Mouse (Mus musculus): ENCODE measurements around the gene Msantd1. TPM values are rescaled to one million over a fixed set of nuclear protein-coding genes. Genes with fewer than 3 reads are reported as not detected.

Msantd1 gene
- polyA plus RNA-seq, 1 experiment from 2014 or later = 1.1 TPM

- H3K36me3 ChIP-seq (ENCODE audit: control insufficient read depth, insufficient read depth, low read length) = no peaks in the 10 kb centered on the region
- ATAC-seq (ENCODE audit: low read depth) = no peak
- H3K9me3 ChIP-seq (ENCODE audit: control insufficient read depth, low read length) = no peaks in the 10 kb centered on the region
- no peak overlapping the region for H3K4me2 ChIP-seq (ENCODE audit: low read depth, low read length)
- 50% methylated on average over 10 of the region's 10 CpGs for WGBS
- no peaks in the 10 kb centered on the region for H3K4me1 ChIP-seq (replicated peaks; ENCODE audit: control insufficient read depth, insufficient read depth, low read length)
- H3K9ac ChIP-seq (ENCODE audit: low read length) = no peak overlapping the region
- no peaks in the 10 kb centered on the region; the same call in 1 of the 2 replicates for H3K27me3 ChIP-seq (ENCODE audit: control insufficient read depth, insufficient read depth, low read depth, low read length)
- no peak overlapping the region for H3K27ac ChIP-seq (ENCODE audit: low read length)
- H3K4me3 ChIP-seq (ENCODE audit: low read length) = no peak overlapping the region
These were observed 34.1 kb downstream of the Msantd1 start for GRCm38 (mm10) chr5:34941710-34942470.

GRCm38 (mm10) chr5:34943428-34943827 is 35.6 kb downstream of the Msantd1 start:
- ATAC-seq (ENCODE audit: low read depth) = no peak
- Histone ChIP-seq H3K4me1 (replicated peaks; ENCODE audit: control insufficient read depth, insufficient read depth, low read length) (no peaks in the 10 kb centered on the region; the same call in 1 of the 2 replicates), H3K9ac (ENCODE audit: low read length) (no peak overlapping the region), H3K4me3 (ENCODE audit: low read length) (no peak overlapping the region), H3K4me2 (ENCODE audit: low read depth, low read length) (no peak overlapping the region), H3K9me3 (ENCODE audit: control insufficient read depth, low read length) (no peaks in the 10 kb centered on the region), H3K27ac (ENCODE audit: low read length) (no peak overlapping the region), H3K27me3 (ENCODE audit: control insufficient read depth, insufficient read depth, low read depth, low read length) (no peaks in the 10 kb centered on the region; the same call in 1 of the 2 replicates), H3K36me3 (ENCODE audit: control insufficient read depth, insufficient read depth, low read length) (no peaks in the 10 kb centered on the region)
- 71% methylated on average over 3 of the region's 3 CpGs for WGBS

- H3K4me3 ChIP-seq (ENCODE audit: low read length) = peak within 1 kb of the TSS; percentile 88
- H3K9me3 ChIP-seq (ENCODE audit: control insufficient read depth, low read length) = no peaks in the 10 kb centered on the region
- H3K27ac ChIP-seq (ENCODE audit: low read length) = peak within 1 kb of the TSS; percentile 91
- peak within 1 kb of the TSS; percentile 82 for H3K4me2 ChIP-seq (ENCODE audit: low read depth, low read length)
- no peaks in the 10 kb centered on the region for H3K36me3 ChIP-seq (ENCODE audit: control insufficient read depth, insufficient read depth, low read length)
- no peaks in the 10 kb centered on the region; the same call in 1 of the 2 replicates for H3K27me3 ChIP-seq (ENCODE audit: control insufficient read depth, insufficient read depth, low read depth, low read length)
- ATAC-seq (ENCODE audit: low read depth) = peak; percentile 99
- H3K4me1 ChIP-seq (replicated peaks; ENCODE audit: control insufficient read depth, insufficient read depth, low read length) = peaks cover 17% of the 10 kb centered on the region
- under 1% methylated on average over 68 of the region's 84 CpGs for WGBS
- H3K9ac ChIP-seq (ENCODE audit: low read length) = peak within 1 kb of the TSS; percentile 96
These were observed 41.3 kb downstream of the Msantd1 start, which contains the start of gene Rgs12 for GRCm38 (mm10) chr5:34948861-34949760. Gene Rgs12, plus strand, starts transcription at chr5:34949445.

- peak; percentile 17 for ATAC-seq (ENCODE audit: low read depth)
- Histone ChIP-seq H3K36me3 (ENCODE audit: control insufficient read depth, insufficient read depth, low read length) (no peaks in the 10 kb centered on the region), H3K4me1 (replicated peaks; ENCODE audit: control insufficient read depth, insufficient read depth, low read length) (peaks cover 17% of the 10 kb centered on the region), H3K9me3 (ENCODE audit: control insufficient read depth, low read length) (no peaks in the 10 kb centered on the region), H3K27me3 (ENCODE audit: control insufficient read depth, insufficient read depth, low read depth, low read length) (no peaks in the 10 kb centered on the region; the same call in 1 of the 2 replicates), H3K4me2 (ENCODE audit: low read depth, low read length) (peak overlapping the region; percentile 82), H3K4me3 (ENCODE audit: low read length) (peak overlapping the region; percentile 88), H3K9ac (ENCODE audit: low read length) (peak overlapping the region; percentile 96), H3K27ac (ENCODE audit: low read length) (peak overlapping the region; percentile 91)
- WGBS = 1% methylated on average over 12 of the region's 12 CpGs
These were observed 42.0 kb downstream of the Msantd1 start for GRCm38 (mm10) chr5:34949769-34950211.

- peaks cover 23% of the 10 kb centered on the region for H3K4me1 ChIP-seq (replicated peaks; ENCODE audit: control insufficient read depth, insufficient read depth, low read length)
- peak overlapping the region; percentile 82 for H3K4me2 ChIP-seq (ENCODE audit: low read depth, low read length)
- ATAC-seq (ENCODE audit: low read depth) = no peak
- H3K36me3 ChIP-seq (ENCODE audit: control insufficient read depth, insufficient read depth, low read length) = no peaks in the 10 kb centered on the region
- H3K27me3 ChIP-seq (ENCODE audit: control insufficient read depth, insufficient read depth, low read depth, low read length) = no peaks in the 10 kb centered on the region; the same call in 1 of the 2 replicates
- H3K4me3 ChIP-seq (ENCODE audit: low read length) = peak overlapping the region; percentile 88
- peak overlapping the region; percentile 96 for H3K9ac ChIP-seq (ENCODE audit: low read length)
- H3K9me3 ChIP-seq (ENCODE audit: control insufficient read depth, low read length) = no peaks in the 10 kb centered on the region
- WGBS = 54% methylated on average over 6 of the region's 6 CpGs
- H3K27ac ChIP-seq (ENCODE audit: low read length) = no peak overlapping the region; the same call in 1 of the 2 replicates
These were observed 42.8 kb downstream of the Msantd1 start for GRCm38 (mm10) chr5:34950486-34951160.

GRCm38 (mm10) chr5:34951161-34951834 is 43.5 kb downstream of the Msantd1 start:
- H3K36me3 ChIP-seq (ENCODE audit: control insufficient read depth, insufficient read depth, low read length) = no peaks in the 10 kb centered on the region
- no peak for ATAC-seq (ENCODE audit: low read depth)
- H3K9me3 ChIP-seq (ENCODE audit: control insufficient read depth, low read length) = no peaks in the 10 kb centered on the region
- no peak overlapping the region for H3K4me3 ChIP-seq (ENCODE audit: low read length)
- peaks cover 30% of the 10 kb centered on the region for H3K4me1 ChIP-seq (replicated peaks; ENCODE audit: control insufficient read depth, insufficient read depth, low read length)
- no peak overlapping the region for H3K4me2 ChIP-seq (ENCODE audit: low read depth, low read length)
- H3K9ac ChIP-seq (ENCODE audit: low read length) = no peak overlapping the region
- 85% methylated on average over 8 of the region's 8 CpGs for WGBS
- H3K27me3 ChIP-seq (ENCODE audit: control insufficient read depth, insufficient read depth, low read depth, low read length) = no peaks in the 10 kb centered on the region; the same call in 1 of the 2 replicates
- 0 out of 2 replicates have a peak overlapping the region, but pooled peaks have one; percentile 12 for H3K27ac ChIP-seq (ENCODE audit: low read length)

- ATAC-seq (ENCODE audit: low read depth) = no peak
- Histone ChIP-seq H3K27ac (ENCODE audit: low read length) (no peak overlapping the region), H3K4me1 (replicated peaks; ENCODE audit: control insufficient read depth, insufficient read depth, low read length) (peaks cover 41% of the 10 kb centered on the region), H3K36me3 (ENCODE audit: control insufficient read depth, insufficient read depth, low read length) (no peaks in the 10 kb centered on the region), H3K27me3 (ENCODE audit: control insufficient read depth, insufficient read depth, low read depth, low read length) (no peaks in the 10 kb centered on the region), H3K9me3 (ENCODE audit: control insufficient read depth, low read length) (no peaks in the 10 kb centered on the region), H3K4me2 (ENCODE audit: low read depth, low read length) (no peak overlapping the region), H3K4me3 (ENCODE audit: low read length) (no peak overlapping the region), H3K9ac (ENCODE audit: low read length) (no peak overlapping the region)
- 68% methylated on average over 6 of the region's 6 CpGs for WGBS
These were observed 46.7 kb downstream of the Msantd1 start for GRCm38 (mm10) chr5:34954508-34954907.

- WGBS = 29% methylated on average over 5 of the region's 5 CpGs
- H3K27ac ChIP-seq (ENCODE audit: low read length) = no peak overlapping the region
These were observed 47.8 kb downstream of the Msantd1 start for GRCm38 (mm10) chr5:34955630-34956029.

More at GRCm38 (mm10) chr5:34955630-34956029, 47.8 kb downstream of the Msantd1 start:
- Histone ChIP-seq H3K27me3 (ENCODE audit: control insufficient read depth, insufficient read depth, low read depth, low read length) (no peaks in the 10 kb centered on the region), H3K4me1 (replicated peaks; ENCODE audit: control insufficient read depth, insufficient read depth, low read length) (peaks cover 34% of the 10 kb centered on the region), H3K9ac (ENCODE audit: low read length) (no peak overlapping the region), H3K4me2 (ENCODE audit: low read depth, low read length) (no peak overlapping the region), H3K4me3 (ENCODE audit: low read length) (no peak overlapping the region), H3K9me3 (ENCODE audit: control insufficient read depth, low read length) (no peaks in the 10 kb centered on the region), H3K36me3 (ENCODE audit: control insufficient read depth, insufficient read depth, low read length) (no peaks in the 10 kb centered on the region)
- peak; percentile 30; the same call in 1 of the 2 replicates for ATAC-seq (ENCODE audit: low read depth)

Data from lung, embryonic 16.5 days (tissue).